Mouse (Mus musculus): Measurements from ENCODE around the gene Tshb. TPM values are rescaled to one million over a fixed set of nuclear protein-coding genes. Genes with fewer than 3 reads are reported as not detected.
A peak's percentile ranks its signal among the peaks of the same experiment; 100 is the strongest.

Gene Tshb
- polyA plus RNA-seq, 1 experiment from 2014 or later: 0.10 TPM

DNA sequence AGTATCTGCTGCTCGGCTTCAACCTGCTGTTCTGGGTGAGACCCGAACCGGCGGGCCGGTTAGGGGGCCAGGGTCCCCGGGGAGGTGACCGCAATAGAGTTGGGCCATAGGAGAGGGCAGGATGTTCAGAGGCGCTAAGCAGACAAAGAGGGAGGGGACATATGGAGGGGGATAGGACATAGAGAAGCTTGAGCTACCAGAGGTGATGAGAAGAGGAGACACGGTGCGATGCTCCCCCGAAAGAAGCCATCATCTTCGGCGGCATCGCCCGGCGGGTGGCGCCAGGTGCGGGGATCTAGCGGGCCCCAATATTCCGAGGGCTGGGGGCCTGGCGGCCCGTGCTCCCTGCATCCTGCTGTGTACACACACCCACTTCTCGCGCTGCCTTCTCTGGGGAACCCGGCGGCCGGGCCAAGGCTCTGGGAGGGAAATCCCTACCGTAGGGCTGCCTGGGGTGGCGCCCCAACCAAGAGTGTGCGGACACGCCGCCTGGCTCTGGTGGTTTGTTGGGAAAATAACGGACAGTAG lies 47.4 kb downstream of the Tshb start:
- peak; percentile 81 for DNase-seq (ENCODE audit: low spot score)
- WGBS: under 1% methylated on average over 33 of the region's 33 CpGs
- Histone ChIP-seq H3K27ac (peak overlapping the region; percentile 96), H3K36me3 (no peaks in the 10 kb centered on the region), H3K27me3 (ENCODE audit: insufficient read depth, poor library complexity, severe bottlenecking) (no peaks in the 10 kb centered on the region), H3K9me3 (no peaks in the 10 kb centered on the region), H3K4me3 (peak overlapping the region; percentile 83), H3K4me1 (peaks cover 50% of the 10 kb centered on the region)

DNA sequence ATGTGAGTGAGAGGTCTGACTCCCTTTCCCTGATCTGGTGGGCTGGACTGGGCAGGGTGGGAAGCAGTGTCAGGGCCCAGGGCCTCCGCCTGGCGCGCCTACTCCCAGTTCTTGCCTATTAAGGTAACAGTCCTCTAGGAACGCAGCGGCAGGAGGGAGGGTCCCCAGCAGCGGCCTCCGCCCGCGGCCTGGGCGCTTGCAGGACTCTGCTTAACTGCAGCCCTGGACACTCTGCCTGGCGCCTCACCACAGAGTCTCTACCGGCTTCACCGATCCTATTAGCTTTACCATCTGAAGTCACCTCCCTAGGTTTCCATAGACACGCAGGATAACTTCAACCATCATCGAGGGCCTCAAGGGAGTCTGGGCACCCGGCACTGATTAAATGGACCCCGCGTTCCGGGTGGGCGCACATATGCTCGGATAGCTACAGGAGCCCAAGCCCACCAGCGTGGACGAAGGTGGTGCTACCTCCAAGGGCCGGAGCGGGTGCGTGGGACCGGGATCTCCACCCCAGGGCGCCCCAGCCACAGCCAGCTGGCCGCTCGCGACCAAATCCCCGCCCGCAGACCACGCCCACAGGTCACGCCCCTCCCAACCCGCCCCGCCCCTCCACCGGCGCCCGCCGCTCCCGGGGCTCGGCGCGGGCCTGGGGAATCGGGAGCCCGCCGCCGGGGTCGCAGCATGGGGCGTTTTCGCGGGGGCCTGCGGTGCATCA lies 48.0 kb downstream of the Tshb start, which contains the start of gene Tspan2:
Tspan2 (plus strand) TSS at position 217 of the 718 bp plus-strand sequence.
- peaks cover 50% of the 10 kb centered on the region for H3K4me1 ChIP-seq
- H3K4me3 ChIP-seq: peak within 1 kb of the TSS; percentile 83
- H3K27ac ChIP-seq: peak within 1 kb of the TSS; percentile 96
- H3K9me3 ChIP-seq: no peaks in the 10 kb centered on the region
- no peaks in the 10 kb centered on the region for H3K36me3 ChIP-seq
- DNase-seq (ENCODE audit: low spot score): peak; percentile 94
- under 1% methylated on average over 33 of the region's 54 CpGs for WGBS
- H3K27me3 ChIP-seq (ENCODE audit: insufficient read depth, poor library complexity, severe bottlenecking): no peaks in the 10 kb centered on the region

DNA sequence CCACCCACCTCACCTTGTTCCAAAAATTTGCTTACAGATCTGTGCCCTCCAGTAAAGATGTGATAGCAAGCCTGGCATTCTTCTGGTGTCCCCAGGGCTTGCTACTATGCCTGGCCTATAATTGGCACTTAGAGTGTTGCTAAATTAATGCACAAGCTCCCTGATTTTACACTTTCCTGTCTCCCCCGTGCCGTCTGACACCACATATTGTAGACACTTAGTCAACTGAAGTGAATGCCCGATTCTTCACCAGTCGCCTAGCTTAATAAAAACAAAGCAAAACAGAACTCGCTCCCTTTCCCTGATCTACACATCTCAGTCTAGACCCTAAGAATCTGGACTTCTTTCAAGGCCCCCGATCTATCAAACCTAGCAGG lies 48.6 kb downstream of the Tshb start:
- Histone ChIP-seq H3K9me3 (no peaks in the 10 kb centered on the region), H3K27me3 (ENCODE audit: insufficient read depth, poor library complexity, severe bottlenecking) (no peaks in the 10 kb centered on the region), H3K27ac (peak overlapping the region; percentile 96), H3K4me1 (peaks cover 48% of the 10 kb centered on the region), H3K4me3 (peak overlapping the region; percentile 83), H3K36me3 (no peaks in the 10 kb centered on the region)
- 22% methylated on average over 6 of the region's 6 CpGs for WGBS
- DNase-seq (ENCODE audit: low spot score): no peak

DNA sequence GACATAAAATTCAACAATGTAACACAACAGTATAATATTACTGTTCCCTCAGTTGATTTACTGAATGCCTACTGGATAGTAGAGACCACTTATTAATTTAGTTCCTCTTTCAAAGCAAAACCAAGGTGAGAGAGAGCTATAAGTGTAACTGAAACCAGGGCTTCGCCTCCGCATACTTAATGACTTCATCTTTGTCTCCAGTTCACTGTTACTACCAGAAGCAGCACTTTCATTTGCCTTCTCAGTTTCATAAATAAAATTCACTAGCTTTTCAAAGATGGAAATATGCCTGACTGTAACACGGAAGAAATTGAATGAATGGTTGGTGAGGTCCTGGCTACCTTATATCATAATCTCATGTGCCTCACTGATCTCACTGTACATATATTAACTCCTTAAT lies 49.5 kb downstream of the Tshb start:
- Histone ChIP-seq H3K36me3 (no peaks in the 10 kb centered on the region), H3K4me3 (no peak overlapping the region), H3K9me3 (no peaks in the 10 kb centered on the region), H3K27ac (peak overlapping the region; percentile 96; the same call in 1 of the 2 replicates), H3K27me3 (ENCODE audit: insufficient read depth, poor library complexity, severe bottlenecking) (no peaks in the 10 kb centered on the region), H3K4me1 (peaks cover 39% of the 10 kb centered on the region)
- WGBS: 89% methylated on average over 3 of the region's 3 CpGs
- DNase-seq (ENCODE audit: low spot score): no peak

DNA sequence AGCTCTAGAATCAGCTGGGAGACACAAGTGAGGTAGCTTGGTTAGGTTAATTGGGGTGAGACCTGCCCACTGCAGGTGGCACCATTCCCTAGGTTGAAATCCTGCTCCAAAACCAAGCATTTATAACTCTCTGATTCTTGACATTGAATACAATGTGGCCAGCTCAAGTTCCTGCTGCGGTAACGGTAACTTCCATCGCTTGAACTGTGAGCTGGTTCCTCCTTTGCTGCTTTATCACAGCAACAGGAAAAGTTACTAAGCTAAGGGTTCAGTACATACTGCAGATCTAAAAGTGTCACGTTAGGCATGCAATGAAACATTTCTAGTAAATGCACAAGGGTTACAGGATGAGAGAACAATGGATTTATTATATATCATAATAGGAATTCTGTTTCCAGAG lies 49.9 kb downstream of the Tshb start:
- DNase-seq (ENCODE audit: low spot score): no peak
- H3K4me1 ChIP-seq: peaks cover 35% of the 10 kb centered on the region
- WGBS: 80% methylated on average over 4 of the region's 4 CpGs

DNA sequence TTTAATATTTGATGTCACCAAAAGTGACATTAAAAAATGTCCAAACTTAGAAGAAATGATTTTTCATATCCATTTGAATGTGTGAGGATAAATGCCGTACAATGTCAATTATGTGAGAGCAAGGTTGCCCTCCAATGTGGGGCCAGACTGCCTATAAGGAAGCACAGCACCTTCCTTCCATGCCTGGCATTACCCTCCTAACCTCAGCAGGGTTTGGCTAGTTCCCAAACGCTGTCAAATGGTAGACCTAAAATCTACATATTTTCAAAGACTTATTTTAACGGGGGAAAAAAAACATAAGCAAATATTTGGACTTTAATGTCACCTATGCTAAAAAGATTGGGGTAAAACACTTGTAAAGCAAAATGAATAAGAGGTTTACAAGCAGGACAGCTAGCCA lies 51.4 kb downstream of the Tshb start:
- Histone ChIP-seq H3K27me3 (ENCODE audit: insufficient read depth, poor library complexity, severe bottlenecking) (no peaks in the 10 kb centered on the region), H3K36me3 (no peaks in the 10 kb centered on the region), H3K27ac (no peak overlapping the region), H3K9me3 (no peaks in the 10 kb centered on the region), H3K4me3 (no peak overlapping the region), H3K4me1 (peaks cover 21% of the 10 kb centered on the region)
- no peak for DNase-seq (ENCODE audit: low spot score)
- 73% methylated on average over 3 of the region's 3 CpGs for WGBS

More for the DNA sequence above, 49.9 kb downstream of the Tshb start:
- no peak overlapping the region for H3K4me3 ChIP-seq
- H3K27ac ChIP-seq: no peak overlapping the region
- no peaks in the 10 kb centered on the region for H3K9me3 ChIP-seq
- H3K27me3 ChIP-seq (ENCODE audit: insufficient read depth, poor library complexity, severe bottlenecking): no peaks in the 10 kb centered on the region
- H3K36me3 ChIP-seq: no peaks in the 10 kb centered on the region

DNA sequence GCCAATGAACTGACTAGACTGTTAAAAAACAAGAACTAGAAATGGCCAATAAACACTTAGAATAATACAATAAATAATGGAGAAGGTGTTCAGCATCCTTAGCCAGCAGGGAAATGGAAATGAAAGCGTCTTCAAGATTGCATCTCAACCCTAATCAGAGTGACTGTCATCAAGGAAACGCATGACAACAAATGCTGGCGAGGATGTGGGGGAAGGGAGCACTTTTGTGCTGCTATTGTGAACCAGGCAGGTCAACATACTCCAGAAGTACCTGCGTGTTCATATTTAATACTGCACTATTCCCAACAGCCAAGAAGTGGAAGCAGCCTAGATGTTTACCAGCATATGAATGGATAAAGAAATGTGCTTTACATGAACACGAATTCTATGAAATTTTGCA lies 53.1 kb downstream of the Tshb start:
- 45% methylated on average over 5 of the region's 5 CpGs for WGBS
- Histone ChIP-seq H3K27ac (no peak overlapping the region), H3K36me3 (no peaks in the 10 kb centered on the region), H3K9me3 (no peaks in the 10 kb centered on the region), H3K4me3 (no peak overlapping the region), H3K4me1 (peaks cover 9% of the 10 kb centered on the region), H3K27me3 (ENCODE audit: insufficient read depth, poor library complexity, severe bottlenecking) (no peaks in the 10 kb centered on the region)
- no peak for DNase-seq (ENCODE audit: low spot score)

Other genes starting within 250 kb of the Tshb start
- 24.6 and 39.1 TPM in 2 replicates for gene Tspan2, start 48.2 kb downstream of the Tshb start, polyA plus RNA-seq (2016; fragmentation: Nextera tagmentation; extraction: Ambion mirVana)
- gene Sycp1, start 153.4 kb upstream of the Tshb start, polyA plus RNA-seq (2016; fragmentation: Nextera tagmentation; extraction: Ambion mirVana): not detected in 2 replicates
- 0.16 and 5.2 TPM in 2 replicates for gene Nr1h5, start 181.4 kb upstream of the Tshb start, polyA plus RNA-seq (2016; fragmentation: Nextera tagmentation; extraction: Ambion mirVana)
- gene Sike1, start 213.0 kb upstream of the Tshb start, polyA plus RNA-seq (2016; fragmentation: Nextera tagmentation; extraction: Ambion mirVana): 67.2 and 72.1 TPM in 2 replicates
- 352 and 387 TPM in 2 replicates for gene Csde1, start 237.7 kb upstream of the Tshb start, polyA plus RNA-seq (2016; fragmentation: Nextera tagmentation; extraction: Ambion mirVana)